Mouse (Mus musculus) megakaryocyte, embryonic 14.5 days (primary cell): ENCODE measurements at regions not wholly inside any gene's neighbourhood (a gene's known extent, or its start where the extent isn't known, plus 50 kb on each side); places are given as distances from the start of the nearest gene placed in this dataset.

ENCODE experiments used
- FLI1 ChIP-seq: IDR thresholded peaks from 2 replicates; pipeline ENCODE4 v1.6.1; 2012; ENCODE audit warnings: low read length, inconsistent platforms, mixed read lengths
- GATA1 ChIP-seq: IDR thresholded peaks from 3 replicates; pipeline ENCODE4 v1.6.1; 2012; ENCODE audit warnings: mixed read lengths, low read length, inconsistent platforms, borderline replicate concordance

DNA sequence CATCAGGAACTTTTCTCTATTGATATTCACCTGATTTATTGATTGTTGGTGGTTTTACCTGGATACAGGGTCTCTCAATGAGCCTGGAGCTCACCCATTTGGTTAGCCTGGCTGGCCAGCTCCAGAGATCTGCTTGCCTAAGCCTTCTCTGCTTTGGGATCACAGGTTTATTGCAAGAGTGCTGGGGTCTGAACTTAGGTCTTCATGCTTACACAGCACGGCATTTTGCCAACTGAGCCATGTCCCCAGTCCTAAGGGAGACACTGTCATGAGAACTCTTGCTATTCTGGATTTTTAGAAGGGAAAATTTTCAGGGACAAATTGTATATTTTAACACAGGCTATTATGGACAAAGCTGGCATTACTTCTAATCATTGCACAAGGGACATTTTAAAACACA is 56.7 kb upstream of the Olfm4 start:
- TF ChIP-seq GATA1: no peak
- TF ChIP-seq FLI1: no peak
